Mouse (Mus musculus) small intestine, adult 2 months (tissue): ENCODE measurements around the gene Dpt.

ENCODE experiments used
- CTCF ChIP-seq: fragments of 200-500 bp; IDR thresholded peaks from 2 replicates; pipeline ENCODE4 v1.5.1; 2012; ENCODE audit warnings: low read depth, mild to moderate bottlenecking, control low read depth, inconsistent platforms, low read length, moderate library complexity, mixed read lengths; ENCODE audit not compliant: insufficient replicate concordance, insufficient read length; ENCODE audit errors: extremely low read depth
- POLR2A ChIP-seq: fragments of 200-500 bp; IDR thresholded peaks from 2 replicates; pipeline ENCODE4 v1.6.1; 2012; ENCODE audit warnings: low read depth, mild to moderate bottlenecking, control low read depth, inconsistent platforms, low read length, moderate library complexity

GRCm38 (mm10) chr1:164817331-164817730 is 20.9 kb downstream of the Dpt start:
- TF ChIP-seq POLR2A = no peak
- TF ChIP-seq CTCF = no peak
